Mouse (Mus musculus): ENCODE data around the gene Cnnm1. TPM values are rescaled to one million over a fixed set of nuclear protein-coding genes. Genes with fewer than 3 reads are reported as not detected.

The Cnnm1 gene
- total and polyA plus RNA-seq, 3 experiments: not detected

DNA sequence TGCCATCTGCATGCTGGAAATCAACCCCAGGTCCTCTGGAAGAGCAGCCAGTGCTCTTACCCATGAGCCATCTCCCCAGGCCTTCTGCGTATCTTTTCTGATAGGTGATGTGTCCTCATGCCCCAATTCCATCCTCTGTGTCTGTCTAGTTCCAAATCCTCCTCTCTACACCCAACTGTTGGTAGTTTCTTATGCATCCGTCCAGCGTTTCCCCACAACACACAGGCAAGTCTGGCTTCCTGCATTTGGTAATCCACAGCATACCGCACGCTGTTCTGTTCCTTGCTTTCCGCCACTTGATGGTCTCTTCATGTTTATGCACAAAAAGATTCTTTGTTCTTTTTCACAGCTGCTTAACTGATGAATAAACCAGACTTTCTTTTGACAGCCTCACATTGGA is 77.1 kb downstream of the Cnnm1 start:
- Histone ChIP-seq H3K36me3 (replicated peaks in 1 of 2; ENCODE audit: control insufficient read depth in 1 of 2, insufficient read depth in 1 of 2, low read length in 1 of 2) (peaks cover 41 to 80% of the 10 kb centered on the region in 2 experiments), H3K27me3 (replicated peaks) (no peaks in the 10 kb centered on the region), H3K27ac (ENCODE audit: insufficient read depth, low read depth) (peak overlapping the region; percentile 68), H3K79me2 (replicated peaks; ENCODE audit: control insufficient read depth, extremely low read depth, insufficient read depth, poor library complexity, severe bottlenecking) (peaks cover 97% of the 10 kb centered on the region), H3K4me2 (ENCODE audit: insufficient read depth, low read depth, poor library complexity, severe bottlenecking) (peak overlapping the region; percentile 13; the same call in 1 of the 2 replicates), H3K4me3 (replicated peaks in 1 of 3; ENCODE audit: low read depth in 2 of 3, low read length in 2 of 3, poor library complexity in 1 of 3) (no peak overlapping the region), H3K9ac (ENCODE audit: insufficient read depth, low read depth) (no peak overlapping the region), H3K4me1 (ENCODE audit: control insufficient read depth in 1 of 2, insufficient read depth in 2 of 2) (peaks cover 20 to 57% of the 10 kb centered on the region in 2 experiments), H3K9me3 (replicated peaks; ENCODE audit: low read length) (no peaks in the 10 kb centered on the region)
- dilution Hi-C loops (cut with MboI; ENCODE audit: extremely low pct_ligation_motif_present, extremely low pct_unique_long_range_greater_than_20kb, low sequenced_read_pairs): no loop called here
- TF ChIP-seq MAX (IDR thresholded peaks at IDR 0.05; ENCODE audit: low read length) (no peak), RCOR1 (conservative IDR thresholded peaks at IDR 0.05; ENCODE audit: low read depth, low read length) (no peak), USF2 (conservative IDR thresholded peaks at IDR 0.05; ENCODE audit: low read depth, low read length) (no peak), UBTF (IDR thresholded peaks at IDR 0.05; ENCODE audit: low read depth, low read length) (no peak), NELFE (IDR thresholded peaks at IDR 0.05; ENCODE audit: low read depth, low read length) (no peak), RAD21 (IDR thresholded peaks at IDR 0.05; ENCODE audit: low read depth, low read length) (no peak), JUN (IDR thresholded peaks at IDR 0.05; ENCODE audit: insufficient read depth, low read depth, low read length) (no peak), TBP (conservative IDR thresholded peaks at IDR 0.05; ENCODE audit: low read depth, low read length) (no peak), ZKSCAN1 (IDR thresholded peaks at IDR 0.05; ENCODE audit: borderline replicate concordance, low read depth, low read length) (no peak), USF1 (IDR thresholded peaks at IDR 0.05; ENCODE audit: low read depth, low read length) (no peak), IRF4 (IDR thresholded peaks at IDR 0.05; ENCODE audit: low read depth, low read length) (no peak), GABPA (IDR thresholded peaks at IDR 0.05; ENCODE audit: insufficient replicate concordance, low read depth, low read length) (no peak), EP300 (IDR thresholded peaks at IDR 0.05; ENCODE audit: low read length) (no peak), TCF12 (IDR thresholded peaks at IDR 0.05; ENCODE audit: low read depth, low read length) (no peak), CHD1 (IDR thresholded peaks at IDR 0.05; ENCODE audit: low read depth, low read length) (no peak), POLR2AphosphoS2 (IDR thresholded peaks at IDR 0.05; ENCODE audit: low read depth, low read length) (no peak), POLR2A (IDR thresholded peaks at IDR 0.05; ENCODE audit: low read depth, low read length) (no peak)
- in situ Hi-C loops (cut with MboI; ENCODE audit: low pct_ligation_motif_present, low pct_unique_long_range_greater_than_20kb, low sequenced_read_pairs): loop anchor here (25.0 kb wide), 1 partner anchor 245 kb away; the partner anchor contains the start of genes Cox15 and Cutc
- no peak for DNase-seq (ENCODE audit: extremely low read depth)

- DNase-seq (ENCODE audit: extremely low read depth): peak; percentile 82
- Histone ChIP-seq H3K4me1 (ENCODE audit: control insufficient read depth in 1 of 2, insufficient read depth in 2 of 2) (peaks cover 20 to 53% of the 10 kb centered on the region in 2 experiments), H3K36me3 (replicated peaks in 1 of 2; ENCODE audit: control insufficient read depth in 1 of 2, insufficient read depth in 1 of 2, low read length in 1 of 2) (peaks cover 38 to 75% of the 10 kb centered on the region in 2 experiments), H3K27ac (ENCODE audit: insufficient read depth, low read depth) (peak overlapping the region; percentile 68; the same call in 1 of the 2 replicates), H3K27me3 (replicated peaks) (no peaks in the 10 kb centered on the region), H3K4me2 (ENCODE audit: insufficient read depth, low read depth, poor library complexity, severe bottlenecking) (peak overlapping the region; percentile 13; the same call in 1 of the 2 replicates), H3K9ac (ENCODE audit: insufficient read depth, low read depth) (no peak overlapping the region), H3K4me3 (replicated peaks in 1 of 3; ENCODE audit: low read depth in 2 of 3, low read length in 2 of 3, poor library complexity in 1 of 3) (no peak overlapping the region), H3K9me3 (replicated peaks; ENCODE audit: low read length) (no peaks in the 10 kb centered on the region), H3K79me2 (replicated peaks; ENCODE audit: control insufficient read depth, extremely low read depth, insufficient read depth, poor library complexity, severe bottlenecking) (peaks cover 97% of the 10 kb centered on the region)
- in situ Hi-C loops (cut with MboI; ENCODE audit: low pct_ligation_motif_present, low pct_unique_long_range_greater_than_20kb, low sequenced_read_pairs) (loop anchor here (25.0 kb wide), 1 partner anchor 244 kb away; the partner anchor contains the start of genes Cox15 and Cutc), dilution Hi-C loops (cut with MboI; ENCODE audit: extremely low pct_ligation_motif_present, extremely low pct_unique_long_range_greater_than_20kb, low sequenced_read_pairs) (no loop called here)
- TF ChIP-seq NRF1 (IDR thresholded peaks at IDR 0.05; ENCODE audit: low read depth, low read length) (no peak), ZNF384 (IDR thresholded peaks at IDR 0.05; ENCODE audit: low read depth, low read length) (no peak), ZC3H11A (IDR thresholded peaks at IDR 0.05; ENCODE audit: low read depth, low read length) (no peak), IRF4 (IDR thresholded peaks at IDR 0.05; ENCODE audit: low read depth, low read length) (peak; percentile 96), MYC (IDR thresholded peaks at IDR 0.05; ENCODE audit: low read depth, low read length) (peak; percentile 75; the same call in 1 of the 2 replicates), MEF2A (IDR thresholded peaks at IDR 0.05; ENCODE audit: borderline replicate concordance, low read depth, low read length) (peak; percentile 70; the same call in 1 of the 2 replicates), USF1 (IDR thresholded peaks at IDR 0.05; ENCODE audit: low read depth, low read length) (no peak), TBP (conservative IDR thresholded peaks at IDR 0.05; ENCODE audit: low read depth, low read length) (0 out of 2 replicates have a peak, but pooled peaks have one; percentile 53), POLR2A (IDR thresholded peaks at IDR 0.05; ENCODE audit: low read depth, low read length) (0 out of 2 replicates have a peak, but pooled peaks have one; percentile 28), GABPA (IDR thresholded peaks at IDR 0.05; ENCODE audit: insufficient replicate concordance, low read depth, low read length) (no peak), JUN (IDR thresholded peaks at IDR 0.05; ENCODE audit: insufficient read depth, low read depth, low read length) (peak; percentile 82), CHD1 (IDR thresholded peaks at IDR 0.05; ENCODE audit: low read depth, low read length) (no peak), CTCF (conservative IDR thresholded peaks at IDR 0.05 in 1 of 2, IDR thresholded peaks at IDR 0.05 in 1 of 2; ENCODE audit: low read depth in 2 of 2, low read length in 2 of 2) (no peak), UBTF (IDR thresholded peaks at IDR 0.05; ENCODE audit: low read depth, low read length) (no peak), ZKSCAN1 (IDR thresholded peaks at IDR 0.05; ENCODE audit: borderline replicate concordance, low read depth, low read length) (no peak), TCF12 (IDR thresholded peaks at IDR 0.05; ENCODE audit: low read depth, low read length) (peak; percentile 80), MAX (IDR thresholded peaks at IDR 0.05; ENCODE audit: low read length) (no peak), USF2 (conservative IDR thresholded peaks at IDR 0.05; ENCODE audit: low read depth, low read length) (no peak), EP300 (IDR thresholded peaks at IDR 0.05; ENCODE audit: low read length) (peak; percentile 90), MAFK (IDR thresholded peaks at IDR 0.05; ENCODE audit: insufficient replicate concordance, low read length) (no peak), RCOR1 (conservative IDR thresholded peaks at IDR 0.05; ENCODE audit: low read depth, low read length) (no peak), RAD21 (IDR thresholded peaks at IDR 0.05; ENCODE audit: low read depth, low read length) (no peak), ZMIZ1 (IDR thresholded peaks at IDR 0.05; ENCODE audit: low read depth, low read length) (no peak), CHD2 (IDR thresholded peaks at IDR 0.05; ENCODE audit: low read length) (no peak), ETS1 (conservative IDR thresholded peaks at IDR 0.05; ENCODE audit: low read depth, low read length) (peak; percentile 93), SIN3A (IDR thresholded peaks at IDR 0.05; ENCODE audit: low read length) (peak; percentile 45; the same call in 1 of the 2 replicates)
Observed at GRCm38 (mm10) chr19:43517808-43518207, 77.6 kb downstream of the Cnnm1 start.

Measured in CH12.LX (cell line).